Mouse (Mus musculus) urinary bladder, postnatal 4 days (tissue): ENCODE measurements around the gene Sigirr.

Source experiments
- DNase-seq, 2 experiments: peaks; one replicate each; pipeline ENCODE4 v3.0.0; 2021 to 2022; ENCODE audit warnings: low spot score in 2 of 2

Gene Sigirr

DNA sequence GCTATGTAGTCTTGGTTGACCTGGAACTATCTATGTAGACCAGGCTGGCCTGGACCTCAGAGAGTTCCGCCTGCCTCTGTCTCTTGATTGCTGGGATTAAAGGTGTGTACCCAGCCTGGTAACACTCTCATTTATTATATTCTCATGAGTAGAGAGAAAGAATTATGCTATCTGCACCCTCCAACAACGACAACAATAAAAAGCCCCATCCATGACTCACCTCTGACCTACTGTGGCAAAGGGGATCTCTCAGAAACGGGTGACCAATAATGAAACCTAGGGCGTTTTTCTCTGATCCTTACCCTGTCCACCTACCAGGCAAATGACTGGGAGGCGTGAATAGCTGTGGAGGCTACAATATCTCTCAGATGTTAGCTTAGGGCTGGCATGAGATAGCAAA is 3.2 kb downstream of the Sigirr start:
- DNase-seq: no peak

DNA sequence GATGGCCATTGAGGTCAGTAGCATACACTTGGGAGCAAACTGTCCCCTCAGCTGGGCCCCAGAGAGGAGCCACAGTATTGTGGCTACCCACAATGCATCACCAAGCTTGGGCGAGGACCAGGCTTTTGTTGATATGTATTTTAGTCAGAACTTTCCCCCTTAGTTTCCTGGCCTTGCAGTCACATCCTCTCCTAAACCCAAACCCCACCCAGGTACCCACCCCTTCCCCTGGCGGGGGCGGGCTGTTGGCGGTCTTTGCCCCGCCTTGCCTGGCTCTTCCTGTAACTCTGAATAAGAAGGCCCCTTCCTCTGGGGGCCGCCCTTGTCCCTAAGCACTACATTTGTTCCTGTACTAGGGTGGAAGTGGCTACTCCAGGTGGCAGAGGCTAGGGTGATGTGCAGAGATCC is 3.7 kb downstream of the Sigirr start:
- no peak for DNase-seq

DNA sequence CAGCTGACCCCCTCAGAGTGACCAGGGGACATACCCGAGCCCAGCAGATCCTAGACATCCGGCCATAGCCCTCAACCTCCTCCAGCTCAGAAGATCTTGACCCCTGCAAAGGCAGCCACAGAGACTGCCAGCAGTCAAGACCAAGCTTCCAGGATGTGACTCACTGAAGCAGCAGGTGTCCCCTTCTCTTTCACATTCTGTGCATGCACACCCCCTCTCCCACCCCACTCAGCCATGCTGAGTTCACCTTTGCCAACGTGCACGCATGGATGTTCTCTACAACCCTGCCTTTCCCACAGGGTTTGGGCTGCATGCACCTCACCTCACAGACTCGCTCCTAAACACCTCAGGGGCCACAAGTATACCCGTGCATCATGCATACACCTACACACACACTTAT is 4.4 kb downstream of the Sigirr start:
- no peak for DNase-seq

DNA sequence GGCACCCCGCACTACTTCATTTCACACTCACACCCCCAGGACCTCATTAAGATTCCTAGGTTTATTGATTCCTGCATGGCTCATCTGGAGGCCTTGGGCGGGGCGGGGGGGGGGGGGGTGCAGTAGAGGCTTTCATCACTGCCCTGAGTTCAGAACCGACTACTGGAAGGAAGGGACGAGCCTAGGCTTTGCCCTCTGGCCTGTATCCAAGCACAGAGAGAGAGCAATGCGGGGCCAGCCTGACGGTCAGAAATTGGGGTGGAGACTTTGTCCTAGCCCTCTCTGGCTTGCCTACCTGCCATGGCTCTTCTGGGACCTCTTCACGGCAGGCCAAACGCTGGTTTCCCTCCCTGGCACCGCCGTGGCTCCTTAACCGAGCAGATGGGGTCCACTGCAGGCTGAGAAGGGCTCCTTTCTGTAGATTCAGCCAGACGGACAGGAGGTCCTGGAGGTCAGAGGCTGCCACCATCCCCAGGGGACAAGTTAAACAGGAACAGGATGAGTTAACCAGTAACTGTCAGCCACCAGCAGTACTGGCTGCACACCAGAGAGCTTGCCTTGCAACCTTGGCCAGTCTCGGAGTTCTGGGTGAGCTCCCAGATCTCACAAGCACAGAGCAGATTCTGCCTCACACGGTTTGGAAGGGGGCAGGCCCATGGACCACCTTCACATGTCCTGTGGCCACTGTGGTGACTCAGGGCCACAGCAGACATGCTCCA is 5.7 kb downstream of the Sigirr start:
- no peak for DNase-seq

DNA sequence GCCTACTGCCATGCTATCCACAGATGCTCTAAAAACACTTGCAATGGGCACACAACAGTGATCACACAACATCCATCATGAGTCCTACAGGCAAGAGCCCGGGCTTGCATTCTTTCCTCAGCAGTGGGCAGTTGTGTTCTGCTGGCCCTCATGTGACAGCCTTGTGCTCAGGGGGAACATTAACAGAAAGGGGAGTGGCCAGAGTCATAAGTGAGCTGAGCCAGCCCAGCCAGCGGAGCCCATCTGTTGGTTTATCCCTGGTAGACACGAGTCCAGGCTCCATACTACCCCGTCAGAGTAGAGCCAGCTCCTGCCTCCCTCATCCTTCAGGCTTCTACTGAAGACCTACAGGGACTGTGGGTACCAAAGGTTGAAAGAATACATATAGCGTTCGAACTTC is 6.4 kb downstream of the Sigirr start:
- DNase-seq: no peak

DNA sequence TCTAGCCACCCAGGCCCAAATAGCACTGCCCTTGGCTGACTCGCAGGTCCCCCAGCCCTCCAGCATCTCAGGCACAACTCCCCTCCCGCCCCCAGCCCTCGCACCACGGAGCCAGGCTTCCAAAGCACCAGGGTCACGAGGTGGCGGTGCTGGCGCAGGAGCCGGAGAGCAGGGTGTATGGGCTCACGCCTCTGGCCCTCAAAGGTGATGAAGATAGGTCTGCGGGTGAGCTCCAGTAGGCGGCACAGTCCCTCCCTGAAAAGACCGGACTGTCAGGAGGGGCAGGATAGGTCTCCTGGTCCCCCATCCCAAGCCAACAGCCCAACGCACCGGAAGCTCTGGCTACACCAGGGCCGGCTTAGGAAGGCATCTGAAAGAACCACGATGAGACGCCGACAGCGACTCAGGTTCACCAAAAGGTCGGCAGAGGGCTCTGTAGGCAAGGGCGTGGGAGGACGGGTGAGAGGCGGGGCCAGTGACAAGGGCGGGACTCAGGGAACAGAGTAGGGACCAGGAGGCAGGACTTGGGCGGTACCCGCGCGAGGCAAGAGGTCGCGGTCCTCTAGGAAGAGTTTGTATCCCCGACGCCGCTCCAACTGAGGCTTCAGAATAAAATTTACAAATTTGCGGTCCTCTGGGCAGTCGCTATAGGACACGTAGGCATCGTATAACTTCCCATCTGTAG is 8.2 kb downstream of the Sigirr start:
- DNase-seq: peak; percentile 65 to 80

DNA sequence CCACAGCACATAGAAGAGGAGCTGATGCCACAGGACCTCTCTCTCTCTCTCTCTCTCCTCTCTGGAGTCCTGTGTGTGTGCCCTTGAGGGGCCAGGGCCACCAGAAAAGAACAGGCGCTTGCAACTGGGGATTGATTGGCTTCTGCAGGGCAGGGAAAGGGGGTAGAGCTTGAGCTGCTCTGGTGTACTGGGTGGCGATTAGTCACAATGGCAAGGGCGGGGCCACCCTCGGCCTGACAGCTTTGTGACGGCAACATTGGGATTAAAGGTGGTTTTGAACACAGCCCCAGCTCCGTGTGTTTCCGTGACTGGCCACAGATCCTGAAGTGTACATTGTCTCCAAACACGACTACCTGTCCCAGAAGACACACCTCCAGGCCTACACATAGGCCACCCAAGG is 10.1 kb downstream of the Sigirr start:
- DNase-seq: no peak

DNA sequence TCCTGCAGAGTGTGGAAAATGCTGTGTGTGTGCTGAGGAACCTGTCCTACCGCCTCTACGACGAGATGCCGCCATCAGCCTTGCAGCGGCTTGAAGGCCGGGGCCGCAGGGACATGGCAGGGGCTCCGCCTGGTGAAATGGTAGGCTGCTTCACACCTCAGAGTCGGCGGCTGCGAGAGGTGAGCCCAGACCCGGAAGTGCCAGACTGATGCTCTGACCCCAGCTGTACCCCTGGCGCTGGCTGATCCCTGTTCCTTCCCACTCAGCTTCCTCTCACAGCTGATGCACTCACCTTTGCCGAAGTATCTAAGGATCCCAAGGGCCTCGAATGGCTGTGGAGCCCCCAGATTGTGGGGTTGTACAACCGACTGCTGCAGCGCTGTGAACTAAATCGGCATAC is 11.9 kb downstream of the Sigirr start:
- no peak for DNase-seq

DNA sequence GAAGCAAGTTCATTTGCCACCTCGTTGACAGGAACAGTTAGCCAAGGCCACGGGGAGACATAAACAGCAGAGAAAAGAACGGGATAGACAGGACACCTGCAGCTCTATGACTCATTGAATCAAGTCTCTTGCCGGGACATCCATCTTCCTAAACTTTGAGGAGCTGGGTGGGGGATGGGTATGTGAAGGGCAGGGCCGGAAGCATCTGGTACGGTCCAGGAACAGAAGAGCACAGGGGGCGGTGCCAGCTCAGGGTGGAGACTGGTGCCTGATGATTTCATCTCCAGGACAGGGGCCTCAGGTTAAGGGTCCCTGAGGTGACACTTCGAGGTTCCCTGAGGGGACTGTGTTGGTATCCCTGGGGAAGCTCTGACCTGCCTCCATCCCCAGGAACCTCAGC is 12.5 kb downstream of the Sigirr start:
- no peak for DNase-seq

DNA sequence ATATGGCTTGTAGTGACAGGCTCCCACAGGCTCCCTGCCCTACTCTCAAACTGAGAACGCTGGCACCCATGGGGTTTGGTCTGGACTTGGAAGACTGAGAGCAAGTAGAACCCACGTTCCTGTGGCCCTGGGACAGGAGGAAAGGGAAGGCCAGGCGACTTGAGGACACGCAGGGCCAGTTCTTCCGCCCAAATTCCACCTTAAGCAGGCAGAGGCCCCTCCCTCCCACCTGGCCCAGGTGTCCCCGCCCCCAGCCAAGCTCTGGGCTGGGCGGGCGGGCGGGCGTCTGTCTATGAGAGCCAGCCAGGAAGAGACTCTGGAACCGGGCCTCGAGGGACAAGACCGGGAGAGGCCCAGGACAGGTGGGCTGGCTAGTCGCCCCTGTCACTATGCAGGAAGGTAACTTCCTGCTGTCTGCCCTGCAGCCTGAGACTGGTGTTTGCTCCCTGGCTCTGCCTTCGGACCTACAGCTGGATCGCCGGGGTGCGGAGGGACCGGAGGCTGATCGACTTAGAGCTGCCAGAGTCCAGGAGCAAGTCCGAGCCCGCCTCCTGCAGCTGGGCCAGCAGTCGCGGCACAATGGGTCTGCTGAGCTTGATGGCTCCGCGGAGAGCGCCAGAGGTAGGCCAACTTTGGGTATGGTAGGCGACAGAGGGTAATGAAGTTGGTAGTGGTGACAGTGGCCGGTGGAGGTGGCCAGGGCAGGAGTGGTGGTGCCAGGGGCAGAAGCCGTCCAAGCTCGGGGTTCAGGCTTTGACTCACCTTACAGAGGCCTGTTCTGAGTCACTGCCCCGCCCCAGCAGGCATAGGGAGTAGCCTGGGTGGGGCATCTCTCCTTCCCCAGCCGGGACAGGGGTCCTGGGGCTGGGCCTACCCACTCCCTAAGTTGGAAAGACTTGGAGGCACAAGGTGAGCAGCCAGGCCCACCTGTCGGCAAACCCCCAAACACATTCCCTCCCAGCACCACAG is 20.6 kb downstream of the Sigirr start:
- no peak for DNase-seq

DNA sequence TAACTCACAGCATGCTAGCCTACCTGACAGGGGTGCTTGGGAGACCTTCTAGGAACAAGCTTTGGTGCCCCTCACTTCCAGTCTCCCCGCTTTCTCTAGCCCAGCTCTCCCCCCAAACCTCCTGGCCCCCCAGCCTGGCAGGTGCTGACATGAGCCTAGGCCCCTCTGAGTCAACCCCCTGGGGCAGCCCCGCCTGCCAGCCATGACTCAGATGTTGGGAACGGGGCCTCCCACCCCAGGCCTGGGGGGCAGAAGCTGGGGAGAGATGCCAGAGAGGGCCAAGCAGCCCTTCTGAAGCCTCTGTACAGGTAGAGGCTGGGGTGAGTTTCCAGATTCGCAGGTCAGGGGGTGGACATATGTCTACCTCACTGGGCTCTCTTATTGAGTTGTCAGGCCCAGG is 21.5 kb downstream of the Sigirr start:
- peak in 1 of 2 experiments; percentile 50 for DNase-seq

DNA sequence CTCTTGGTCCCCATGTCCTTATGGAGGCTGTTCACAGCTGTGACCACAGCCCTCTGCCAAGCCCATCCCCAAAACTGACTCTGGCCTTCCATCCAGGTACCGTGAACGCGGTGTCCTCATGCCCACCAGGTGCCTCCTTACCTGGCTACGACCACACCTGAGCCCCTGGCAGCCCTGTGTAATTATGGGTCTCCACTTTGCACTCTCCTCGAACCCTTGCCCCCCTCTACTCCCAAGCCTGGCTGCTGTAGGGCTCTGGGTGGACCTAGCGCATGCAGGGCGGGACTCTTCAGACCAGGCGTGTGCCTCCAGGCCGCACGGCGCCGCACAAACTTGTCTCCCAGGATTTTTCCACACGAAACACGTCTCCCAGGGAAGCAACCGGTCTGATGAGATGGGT is 22.5 kb downstream of the Sigirr start, which contains the start of gene Pkp3:
Gene Pkp3, plus strand, starts transcription at position 378 of the 400 bp plus-strand sequence.
- DNase-seq: no peak

DNA sequence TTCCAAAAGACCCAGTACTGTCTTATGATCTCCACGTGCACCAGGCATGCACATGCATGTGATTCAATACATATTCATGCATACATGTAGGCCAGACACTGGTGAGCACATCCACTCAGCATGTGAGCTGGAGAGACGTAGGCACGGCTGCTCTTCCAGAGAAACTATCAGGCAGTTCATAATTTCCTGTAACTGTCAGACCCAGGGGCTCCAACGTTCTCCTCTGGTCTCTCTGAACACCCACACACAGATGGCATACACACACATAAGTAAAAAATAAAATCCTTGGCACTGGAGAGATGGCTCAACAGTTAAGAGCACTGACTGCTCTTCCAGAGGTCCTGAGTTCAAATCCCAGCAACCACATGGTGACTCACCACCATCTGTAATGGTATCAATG is 26.6 kb downstream of the Sigirr start:
- no peak for DNase-seq

DNA sequence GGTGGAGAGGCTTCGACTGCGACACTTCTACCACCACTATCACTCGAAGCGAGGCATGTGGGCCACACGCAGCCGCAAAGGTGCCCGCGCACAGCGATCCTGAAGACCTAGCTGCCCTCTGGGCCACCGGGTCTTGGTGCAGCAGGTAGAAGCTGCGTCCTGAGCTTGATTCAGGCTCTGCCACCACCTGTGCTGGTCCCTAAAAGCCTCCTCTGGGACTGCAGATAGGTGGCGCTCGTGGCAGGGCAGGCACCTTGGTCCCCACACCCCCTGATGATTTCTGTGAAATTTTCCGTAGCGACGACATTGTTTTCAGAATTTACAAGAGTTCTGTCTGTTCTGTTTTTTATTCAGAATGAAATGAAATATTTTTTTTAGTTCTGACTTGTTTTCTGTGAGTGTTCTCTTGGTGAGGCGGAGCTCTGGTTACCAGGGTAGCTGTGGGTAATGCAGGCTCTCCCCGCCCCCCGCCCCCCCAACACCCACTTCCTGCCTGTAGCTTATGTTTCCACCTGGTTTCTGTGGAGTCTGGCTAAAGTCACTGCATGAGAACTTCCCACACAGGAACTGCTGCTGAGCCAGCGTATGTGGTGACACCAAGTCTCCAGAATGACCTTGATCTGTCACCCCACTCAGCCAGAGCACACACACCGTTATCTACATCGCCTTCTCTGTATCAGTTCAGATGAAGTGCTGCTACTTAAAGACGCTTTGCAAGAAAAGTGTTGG is 28.2 kb downstream of the Sigirr start:
- no peak for DNase-seq

DNA sequence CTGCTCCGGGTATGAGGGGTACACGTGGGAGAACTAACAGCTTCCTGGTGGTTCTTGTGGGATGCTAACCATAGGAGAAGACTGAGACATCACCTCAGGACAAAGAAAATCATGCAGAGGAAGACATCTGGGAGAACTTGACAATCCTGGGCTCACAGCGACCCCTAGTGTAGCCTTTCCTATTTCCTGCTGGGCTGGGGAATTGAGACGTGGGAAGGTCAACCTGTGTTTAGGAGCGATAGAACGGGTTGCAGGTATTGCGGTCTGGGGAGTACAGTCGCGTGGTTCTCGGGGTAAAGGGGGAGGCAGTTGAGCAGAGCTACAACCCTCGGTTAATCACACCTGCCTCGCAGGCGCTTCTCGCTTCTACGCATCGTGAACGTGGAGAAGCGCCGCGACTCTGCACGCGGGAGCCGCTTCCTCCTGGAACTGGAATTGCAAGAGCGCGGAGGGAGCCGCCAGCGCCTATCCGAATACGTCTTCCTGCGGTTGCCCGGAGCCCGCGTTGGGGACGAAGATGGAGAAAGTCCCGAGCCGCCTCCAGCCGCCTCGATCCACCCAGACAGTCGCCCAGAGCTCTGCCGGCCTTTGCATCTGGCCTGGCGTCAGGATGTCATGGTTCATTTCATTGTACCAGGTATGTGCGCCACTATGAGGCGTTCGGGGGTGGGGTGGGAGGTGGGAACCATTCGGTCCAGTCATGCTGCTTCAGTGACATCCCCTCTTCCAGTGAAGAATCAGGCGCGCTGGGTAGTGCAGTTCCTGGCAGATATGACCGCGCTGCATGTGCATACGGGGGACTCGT is 30.1 kb downstream of the Sigirr start:
- peak in 1 of 2 experiments; percentile 81 for DNase-seq

DNA sequence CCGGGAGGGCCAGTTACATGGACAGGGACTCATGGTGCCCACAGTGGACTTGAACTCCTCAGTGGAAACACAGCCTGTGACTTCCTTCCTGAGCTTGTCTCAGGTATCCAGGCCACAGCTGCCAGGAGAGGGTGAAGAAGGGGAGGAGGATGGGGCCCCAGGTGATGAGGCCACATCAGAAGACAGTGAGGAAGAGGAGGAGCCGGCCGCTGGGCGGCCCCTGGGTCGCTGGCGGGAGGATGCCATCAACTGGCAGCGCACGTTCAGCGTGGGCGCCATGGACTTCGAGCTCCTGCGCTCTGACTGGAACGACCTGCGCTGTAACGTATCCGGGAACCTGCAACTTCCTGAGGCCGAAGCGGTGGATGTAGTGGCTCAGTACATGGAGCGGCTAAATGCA is 32.0 kb downstream of the Sigirr start:
- DNase-seq: no peak

DNA sequence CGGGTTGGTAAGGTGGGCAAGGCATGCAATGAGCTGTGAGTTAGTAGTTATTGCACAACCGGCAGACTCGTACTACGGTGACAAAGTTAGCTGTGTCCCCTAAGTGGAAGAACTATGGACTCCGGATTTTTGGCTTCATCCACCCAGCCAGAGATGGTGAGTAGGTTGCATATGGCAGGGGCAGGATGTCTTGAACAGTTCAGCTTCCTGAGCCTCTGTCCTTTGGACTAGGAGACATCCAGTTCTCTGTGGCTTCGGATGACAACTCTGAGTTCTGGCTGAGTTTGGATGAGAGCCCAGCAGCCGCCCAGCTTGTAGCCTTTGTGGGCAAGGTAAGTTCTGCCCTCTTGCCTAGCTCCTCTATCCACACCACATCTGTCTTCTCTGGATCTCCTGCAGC is 35.8 kb downstream of the Sigirr start:
- DNase-seq: no peak

DNA sequence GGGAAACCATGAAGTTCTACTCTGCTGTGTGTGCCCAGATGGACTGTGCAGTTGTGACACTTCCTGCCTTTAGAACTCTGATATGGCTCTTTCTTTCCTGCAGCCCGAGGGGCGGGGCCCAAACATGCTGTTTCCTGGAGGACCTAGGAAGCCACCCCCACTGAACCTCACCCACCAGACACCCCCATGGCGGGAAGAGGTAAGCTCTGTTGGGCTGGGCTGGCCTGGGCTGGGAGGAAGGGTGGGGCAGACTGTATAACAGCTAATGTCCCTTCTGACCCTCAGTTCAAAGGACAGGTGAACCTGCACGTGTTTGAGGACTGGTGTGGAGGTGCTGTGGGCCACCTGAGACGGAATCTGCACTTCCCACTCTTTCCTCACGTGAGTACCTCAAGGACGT is 36.2 kb downstream of the Sigirr start:
- DNase-seq: no peak

DNA sequence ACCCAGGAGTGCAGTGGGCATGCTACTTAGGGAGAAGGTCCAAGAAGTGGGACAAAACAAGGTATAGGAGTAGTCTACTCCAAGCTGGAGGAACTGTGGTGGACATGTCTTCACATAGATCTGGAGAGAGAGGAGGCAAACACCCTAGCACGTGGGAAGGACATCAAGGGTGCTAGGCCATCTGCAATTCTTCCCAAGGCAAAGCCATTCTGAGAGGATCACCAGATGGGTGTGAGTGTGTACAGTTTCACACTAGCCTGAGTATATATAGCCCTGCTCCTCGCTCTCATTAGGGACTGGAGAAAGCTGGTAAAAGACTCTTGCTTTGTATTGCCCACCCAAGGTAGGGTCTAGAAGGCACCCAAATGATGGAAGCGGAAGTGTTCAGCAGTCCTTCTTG is 37.0 kb downstream of the Sigirr start:
- no peak for DNase-seq

DNA sequence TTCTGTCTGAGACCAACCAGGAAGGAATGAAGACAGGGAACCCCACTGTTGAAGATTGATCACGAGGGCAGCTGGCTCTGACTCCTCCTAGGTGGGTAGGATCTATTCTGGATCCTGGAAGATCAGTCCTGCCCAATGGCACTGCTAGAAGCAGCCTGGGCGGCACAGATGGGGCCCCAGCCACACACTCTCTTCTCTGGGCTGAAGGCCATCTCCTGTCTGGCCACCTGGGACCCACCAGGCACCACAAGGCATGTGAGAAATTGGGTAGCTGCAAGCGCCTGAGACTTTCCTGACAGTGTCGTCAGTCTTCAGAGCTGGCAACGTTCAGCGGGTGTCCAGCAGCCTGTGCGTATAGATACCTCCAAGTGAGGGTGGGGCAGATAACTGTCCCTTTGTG is 37.8 kb downstream of the Sigirr start:
- no peak for DNase-seq

DNA sequence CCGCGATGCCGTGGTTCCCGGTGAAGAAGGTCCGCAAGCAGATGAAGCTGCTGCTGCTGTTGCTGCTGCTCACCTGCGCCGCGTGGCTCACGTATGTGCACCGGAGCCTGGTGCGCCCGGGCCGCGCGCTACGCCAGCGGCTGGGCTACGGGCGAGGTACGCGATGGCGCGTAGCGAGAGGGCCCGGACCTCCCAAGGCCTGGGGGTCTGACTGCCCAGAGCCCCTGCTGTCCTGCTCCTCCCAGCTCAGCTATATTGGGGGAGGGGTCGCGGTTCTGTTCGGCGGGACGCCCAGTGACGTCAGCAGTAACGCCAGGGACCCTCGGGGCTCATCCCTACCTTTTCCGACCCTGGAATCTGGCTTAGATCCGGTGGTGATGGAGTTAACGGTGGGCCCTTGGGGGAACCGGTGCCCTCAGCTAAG is 39.1 kb downstream of the Sigirr start:
- DNase-seq: no peak
